Mouse (Mus musculus) gastrocnemius, adult 2 months (tissue): Measurements from ENCODE around the gene Pprc1. TPM values are rescaled to one million over a fixed set of nuclear protein-coding genes. Genes with fewer than 3 reads are reported as not detected.

Experiments
- DNase-seq: peaks from one replicate; pipeline ENCODE4 v3.0.0; 2022
- H3K27ac ChIP-seq: fragments of 200-600 bp; 2 replicates; pipeline ENCODE4 v1.8.1; 2022; ENCODE audit warnings: mild to moderate bottlenecking
- H3K4me3 ChIP-seq: fragments of 200-600 bp; 2 replicates; pipeline ENCODE4 v1.8.1; 2022; ENCODE audit warnings: mild to moderate bottlenecking, moderate library complexity
- CTCF ChIP-seq: fragments of 200-600 bp; IDR thresholded peaks from 2 replicates; pipeline ENCODE4 v1.8.1; 2022; ENCODE audit warnings: antibody characterized with exemption, mild to moderate bottlenecking, moderate library complexity
- intact Hi-C: fragments of 180-260 bp; cut with DNase I; formaldehyde crosslinking; loops from one replicate; pipeline ENCODE4 v1.15.1; 2025
- total RNA-seq, 2 experiments: library from RNA; stranded (reverse); gene quantifications; 2 replicates each; pipeline ENCODE4 v1.2.3; 2021

Pprc1 gene
- total RNA-seq, 2 experiments from 2014 or later, result 15.0 to 24.0 TPM

DNA sequence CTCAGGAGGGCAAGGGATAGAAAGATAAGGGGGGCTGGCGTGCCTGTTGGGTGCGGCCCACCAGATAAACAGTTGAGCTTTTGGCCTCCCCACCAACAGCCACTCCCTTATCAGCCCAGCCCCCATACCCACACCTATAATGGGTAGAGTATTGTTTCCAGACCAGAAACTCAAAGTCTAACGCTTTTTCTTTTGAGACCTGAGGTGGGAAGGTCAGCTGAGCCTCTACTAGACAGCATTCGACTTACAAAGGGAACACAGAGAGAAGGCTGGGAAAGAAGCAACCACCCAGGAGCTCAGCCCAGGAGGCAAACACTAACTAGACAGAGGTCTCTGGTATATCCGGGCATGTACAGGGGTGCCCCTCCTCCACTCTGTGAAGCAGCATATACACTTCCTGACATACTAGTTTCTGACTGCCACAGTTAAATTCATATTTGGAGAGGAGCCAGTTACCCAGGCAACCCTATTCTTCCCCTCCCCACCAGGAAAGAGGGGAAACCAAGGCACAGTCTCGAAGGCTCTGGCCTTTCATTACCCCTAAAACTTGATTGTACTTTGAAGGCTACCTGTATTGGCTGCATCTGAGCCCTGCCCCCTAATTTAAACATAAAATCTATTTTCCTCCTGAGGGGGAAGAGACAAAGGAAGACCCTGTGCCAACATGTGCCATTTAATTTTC, 7.3 kb upstream of the Pprc1 start:
- H3K27ac ChIP-seq, result peak overlapping the region; percentile 20; the same call in 1 of the 2 replicates
- H3K4me3 ChIP-seq, result peak overlapping the region; percentile 83
- no peak for TF ChIP-seq CTCF
- DNase-seq, result no peak
- intact Hi-C loops, result no loop called here

DNA sequence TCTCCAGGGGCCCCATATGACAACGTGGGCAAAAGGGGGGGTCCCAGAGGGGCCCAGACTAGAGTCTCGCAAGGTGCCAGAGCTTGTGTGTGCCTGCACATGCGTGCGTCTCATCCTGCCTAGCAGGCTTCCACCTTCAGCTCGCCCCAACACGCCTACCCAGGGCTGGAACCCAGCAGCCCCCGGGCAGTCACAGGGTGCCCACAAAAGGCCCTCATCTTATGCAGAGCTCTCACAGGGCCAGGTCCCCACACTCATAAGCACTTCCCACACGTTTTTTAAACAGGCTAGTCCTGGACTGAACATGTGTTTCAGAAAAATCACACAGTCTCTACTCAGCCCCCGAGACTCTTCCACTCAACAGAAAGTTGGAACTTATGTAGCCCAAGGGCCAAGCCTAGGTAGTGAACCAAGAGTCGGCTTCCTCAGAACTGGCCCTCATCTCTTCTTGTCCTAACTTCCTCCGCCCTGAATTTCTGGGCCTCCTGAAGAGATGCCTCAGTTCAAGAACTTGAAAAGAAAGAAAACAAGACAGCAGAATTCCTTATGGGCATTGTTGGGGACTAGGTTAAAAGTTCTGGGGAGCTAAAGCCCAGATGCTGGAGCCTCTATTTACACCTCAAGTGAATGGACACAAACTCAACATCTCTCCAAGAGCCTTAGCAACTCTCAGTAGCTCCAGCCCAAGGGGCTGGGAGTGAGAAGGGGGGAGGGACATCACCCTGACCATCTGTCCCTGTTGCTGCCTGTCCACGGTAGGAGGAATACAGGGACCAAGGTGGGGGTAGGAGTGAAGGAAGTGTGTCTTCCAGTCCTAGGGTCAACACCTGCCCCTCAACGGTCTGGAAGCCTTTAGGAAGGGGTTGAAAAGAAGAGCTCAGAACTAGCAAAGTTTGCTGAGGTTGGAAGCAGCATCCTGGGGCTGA, 6.5 kb upstream of the Pprc1 start:
- TF ChIP-seq CTCF, result no peak
- Histone ChIP-seq H3K4me3 (peak overlapping the region; percentile 83), H3K27ac (peak overlapping the region; percentile 97)
- intact Hi-C loops, result no loop called here
- no peak for DNase-seq

DNA sequence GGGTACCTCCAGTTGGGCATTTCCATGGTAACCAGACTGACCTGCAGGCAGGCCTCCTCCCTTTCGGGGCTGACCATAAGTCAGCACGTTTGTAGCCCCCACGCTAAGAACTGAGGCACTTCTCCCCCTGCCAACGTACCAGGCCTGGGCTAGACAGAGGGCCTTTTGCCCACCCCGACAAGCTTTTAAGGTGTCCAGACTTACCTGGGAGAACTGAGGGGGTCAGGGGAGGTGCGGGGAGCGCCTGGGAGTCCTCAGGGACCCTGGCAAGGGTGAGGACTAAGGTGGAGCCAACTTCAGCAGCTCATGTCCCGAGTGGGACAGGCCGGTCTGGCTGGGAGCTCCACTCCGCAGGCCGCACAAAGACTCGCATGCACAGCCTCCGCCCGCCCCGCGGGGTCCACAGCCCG, 5.8 kb upstream of the Pprc1 start:
- TF ChIP-seq CTCF, result no peak
- H3K4me3 ChIP-seq, result peak overlapping the region; percentile 83
- no peak for DNase-seq
- intact Hi-C loops, result no loop called here
- peak overlapping the region; percentile 97 for H3K27ac ChIP-seq

DNA sequence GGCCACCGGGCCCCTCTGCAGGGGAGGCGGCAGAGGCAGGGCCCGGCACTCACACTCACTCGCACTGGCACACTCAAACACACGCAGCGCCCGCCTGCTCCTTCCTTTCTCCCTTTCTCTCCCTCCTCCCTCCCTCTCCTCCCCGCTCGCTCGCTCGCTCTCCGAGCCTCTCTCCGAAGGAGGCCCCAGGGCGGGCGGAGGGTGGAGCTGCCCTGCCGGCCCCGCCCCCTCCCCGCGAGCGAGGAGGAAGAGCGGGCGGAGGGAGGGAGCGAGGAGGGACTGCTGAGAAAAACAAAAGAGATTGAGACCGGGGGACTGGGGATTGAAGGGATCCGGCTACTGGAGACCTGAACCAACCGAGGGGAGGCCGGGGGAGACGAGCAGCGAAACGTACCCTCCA, 5.2 kb upstream of the Pprc1 start:
- Histone ChIP-seq H3K4me3 (peak overlapping the region; percentile 83), H3K27ac (peak overlapping the region; percentile 97)
- intact Hi-C loops, result no loop called here
- no peak for TF ChIP-seq CTCF
- DNase-seq, result peak; percentile 93

DNA sequence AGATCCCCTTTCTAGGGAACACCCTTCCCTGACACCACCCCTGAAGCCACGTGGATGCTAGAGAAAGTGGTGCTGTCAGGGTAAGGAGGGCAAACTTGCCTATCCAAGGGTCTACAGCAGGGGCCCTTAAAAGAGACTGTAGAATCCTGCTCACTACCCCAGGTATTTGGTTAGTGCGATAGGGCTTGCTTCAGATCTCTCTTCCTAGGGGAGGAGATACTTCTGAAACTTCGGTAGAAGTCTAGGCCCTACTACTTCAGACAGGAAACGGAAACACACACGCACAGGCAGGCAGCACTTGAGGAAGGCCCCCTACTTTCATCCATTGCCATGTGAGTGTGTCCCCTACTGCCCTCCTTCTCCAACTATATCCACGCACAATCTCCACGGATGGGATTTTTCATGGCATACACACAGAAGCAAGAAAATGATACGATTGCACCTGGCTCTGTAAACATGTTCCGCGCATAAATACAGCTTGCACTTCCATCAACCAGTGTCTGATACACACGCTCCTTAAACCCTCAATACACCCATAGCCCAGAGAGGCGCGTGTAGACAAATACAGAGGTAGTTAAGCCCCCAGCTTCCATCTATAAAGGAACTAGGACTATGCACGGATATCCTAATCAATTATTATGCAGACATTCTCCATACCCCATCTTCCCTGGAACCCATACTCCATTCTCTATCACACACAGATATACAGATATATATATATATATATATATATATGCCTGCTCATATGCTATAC, 4.4 kb upstream of the Pprc1 start:
- Histone ChIP-seq H3K27ac (peak overlapping the region; percentile 97), H3K4me3 (peak overlapping the region; percentile 83)
- intact Hi-C loops, result loop anchor here (5.0 kb wide), 1 partner anchor 38 kb away; the partner anchor contains the start of gene Hps6
- no peak for DNase-seq
- TF ChIP-seq CTCF, result no peak

DNA sequence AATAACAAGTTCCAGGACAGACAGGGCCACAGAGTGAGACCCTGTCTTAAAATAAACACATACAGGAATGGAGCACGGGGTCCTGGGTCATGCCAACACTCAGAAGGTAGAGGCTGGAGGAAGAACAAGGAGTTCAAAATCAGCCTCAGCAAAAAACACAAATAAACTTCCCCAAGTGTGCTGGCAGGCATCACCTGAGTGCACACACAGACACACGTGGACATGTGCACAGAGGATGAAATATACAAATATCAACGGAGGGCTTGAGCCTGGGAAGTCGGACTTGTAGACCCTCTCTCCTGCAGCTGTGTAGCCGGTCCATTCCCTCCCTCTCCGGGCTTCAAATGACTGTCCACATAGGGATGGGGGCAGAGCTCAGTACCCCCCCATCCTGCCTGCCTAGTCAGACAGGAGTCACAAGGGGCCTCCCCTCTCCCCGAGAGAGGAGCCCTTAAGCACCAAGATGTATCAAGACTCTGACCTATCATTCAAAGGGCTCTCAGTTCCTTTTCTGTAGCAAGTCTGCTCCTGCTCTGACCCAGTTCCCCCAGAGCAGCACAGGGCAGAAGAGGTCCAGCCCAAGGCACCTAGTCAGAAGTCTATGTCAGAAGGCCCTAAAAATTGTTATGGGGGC, 3.3 kb upstream of the Pprc1 start:
- TF ChIP-seq CTCF, result no peak
- DNase-seq, result no peak
- peak overlapping the region; percentile 97 for H3K4me3 ChIP-seq
- intact Hi-C loops, result loop anchor here (5.0 kb wide), 1 partner anchor 39 kb away; the partner anchor contains the start of gene Hps6
- peak overlapping the region; percentile 97 for H3K27ac ChIP-seq

DNA sequence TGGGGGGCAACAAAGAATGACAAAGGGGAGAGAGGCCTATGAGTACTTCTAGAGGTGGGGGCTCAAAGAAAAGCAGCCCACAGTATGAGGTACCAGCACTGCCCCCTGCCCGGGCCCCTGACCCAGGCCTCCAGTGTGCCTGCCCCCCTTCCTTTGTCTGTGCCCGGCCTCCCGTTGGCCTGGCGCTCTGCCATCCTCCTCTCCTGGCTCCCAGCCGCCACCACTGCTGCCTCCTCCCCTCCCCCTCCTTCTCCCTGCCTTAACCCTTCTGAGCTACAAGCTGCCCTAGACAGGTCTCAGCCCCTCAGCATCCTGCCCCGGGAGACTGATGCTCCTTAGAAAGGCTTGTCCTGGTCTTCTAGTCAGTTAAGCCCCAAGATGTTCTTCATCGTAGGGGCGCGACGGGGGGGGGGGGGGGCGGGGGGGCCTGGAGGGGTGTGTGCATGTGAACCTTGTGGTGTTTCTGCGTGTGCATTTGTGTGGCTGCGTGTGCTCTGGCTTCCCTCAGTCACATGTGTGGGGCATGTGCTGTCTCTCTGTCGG, 2.7 kb upstream of the Pprc1 start:
- DNase-seq, result peak; percentile 79
- no peak for TF ChIP-seq CTCF
- intact Hi-C loops, result loop anchor here (5.0 kb wide), 1 partner anchor 40 kb away; the partner anchor contains the start of gene Hps6
- H3K4me3 ChIP-seq, result peak overlapping the region; percentile 97
- H3K27ac ChIP-seq, result peak overlapping the region; percentile 97

DNA sequence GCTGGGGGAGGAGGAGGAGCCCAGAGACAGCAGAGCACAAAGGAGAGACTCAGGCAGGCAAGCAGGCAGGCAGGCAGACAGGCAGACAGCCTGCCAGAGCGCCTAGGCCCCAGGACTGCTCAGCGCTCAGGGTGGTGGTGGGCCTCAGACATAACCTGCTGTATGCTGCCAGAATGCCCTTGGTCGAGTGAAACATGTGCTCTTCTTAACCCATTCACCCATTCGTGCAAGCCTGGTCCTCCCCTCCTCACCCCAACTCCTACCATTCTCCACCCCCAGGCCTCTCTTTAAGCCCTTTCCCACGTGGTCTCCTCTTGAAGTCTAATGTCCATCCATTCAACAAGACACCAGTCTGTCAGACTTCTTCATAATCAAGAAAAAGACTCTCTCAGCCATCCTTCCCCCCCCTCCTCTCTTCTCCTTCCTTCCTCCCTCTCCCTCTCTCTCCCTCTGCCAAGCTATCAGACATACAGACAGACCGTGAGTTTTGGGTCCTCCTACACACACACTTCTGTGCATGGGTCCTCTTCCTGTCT, 2.1 kb upstream of the Pprc1 start:
- DNase-seq, result peak; percentile 42
- Histone ChIP-seq H3K4me3 (peak overlapping the region; percentile 97), H3K27ac (peak overlapping the region; percentile 97)
- intact Hi-C loops, result loop anchor here (5.0 kb wide), 1 partner anchor 40 kb away; the partner anchor contains the start of gene Hps6
- TF ChIP-seq CTCF, result no peak

DNA sequence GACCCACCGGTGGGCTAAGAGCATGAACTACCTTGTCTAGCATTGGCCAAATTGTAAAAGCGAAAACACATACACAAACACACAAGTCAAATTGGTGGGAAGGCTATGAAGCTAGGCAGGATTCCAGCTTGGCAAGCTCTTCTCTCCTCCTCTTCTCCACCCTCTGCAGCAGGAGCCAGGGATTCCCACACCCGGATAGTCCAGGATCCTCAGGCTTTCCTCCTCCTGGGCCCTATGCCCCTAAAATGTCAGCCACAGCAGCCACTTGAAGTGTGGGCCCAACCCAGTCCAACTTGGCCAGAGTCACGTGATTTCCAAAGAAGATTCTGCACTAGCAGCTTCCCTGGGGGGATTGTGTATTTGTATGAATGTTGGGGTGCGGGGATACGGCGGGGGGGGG, 1.3 kb upstream of the Pprc1 start:
- peak overlapping the region; percentile 97 for H3K4me3 ChIP-seq
- DNase-seq, result peak; percentile 61
- no peak for TF ChIP-seq CTCF
- peak overlapping the region; percentile 97 for H3K27ac ChIP-seq
- intact Hi-C loops, result loop anchor here (5.0 kb wide), 1 partner anchor 41 kb away; the partner anchor contains the start of gene Hps6

DNA sequence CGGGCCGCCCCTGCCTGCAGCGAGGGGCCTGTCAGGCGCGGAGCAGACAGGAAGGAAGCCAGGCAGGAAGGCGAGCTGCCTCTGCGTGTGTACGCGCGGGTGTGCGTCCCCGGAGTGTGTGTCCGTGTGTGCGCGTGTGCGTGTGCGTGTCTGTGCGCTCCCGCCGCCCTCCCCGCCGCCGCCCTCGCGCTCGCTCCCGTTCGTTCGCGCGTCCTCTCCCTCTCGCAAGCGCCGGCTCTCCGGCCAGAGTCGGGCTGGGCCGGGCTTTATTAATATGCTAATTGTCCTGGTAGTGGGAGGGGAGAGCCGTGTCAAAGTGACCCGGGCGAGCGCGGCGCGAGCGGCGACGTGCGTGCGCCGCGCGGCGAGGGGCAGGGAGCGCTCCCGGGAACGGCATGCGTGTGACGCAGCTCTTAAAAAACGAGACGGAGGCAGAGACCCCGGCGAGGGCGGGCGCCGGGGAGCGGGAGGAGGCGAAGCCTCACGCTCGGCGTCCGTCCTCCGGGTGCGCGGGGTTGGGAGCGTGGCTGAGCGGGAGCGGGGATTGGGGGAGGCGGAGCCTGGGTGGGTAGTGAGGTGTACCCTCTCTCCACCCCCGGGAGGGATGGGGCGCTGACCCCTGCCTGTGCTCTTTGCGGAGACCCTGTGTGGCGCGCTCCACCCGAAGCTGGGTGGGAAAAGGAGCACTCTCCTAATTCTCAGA, 458 bp downstream of the Pprc1 start, which contains the start of gene Ldb1:
TSS of gene Ldb1 (minus strand) at position 222 of the 703 bp plus-strand sequence.
- Histone ChIP-seq H3K27ac (peak within 1 kb of the TSS; percentile 97), H3K4me3 (peak within 1 kb of the TSS; percentile 97)
- peak; percentile 93 for DNase-seq
- TF ChIP-seq CTCF, result no peak
- intact Hi-C loops, result loop anchor here (5.0 kb wide), 1 partner anchor 43 kb away; the partner anchor contains the start of gene Hps6
